Mouse (Mus musculus): ENCODE data around the gene Dcaf15.

The Dcaf15 gene

GRCm38 (mm10) chr8:84104697-84105609 is at the start of gene Dcaf15:
Gene Dcaf15, minus strand, starts transcription at chr8:84104768.
- DNase-seq (ENCODE audit: low read depth, low spot score): peak; percentile 98

- DNase-seq (ENCODE audit: low read depth, low spot score): no peak
Measured at GRCm38 (mm10) chr8:84149181-84149580, 44.6 kb upstream of the Dcaf15 start.

GRCm38 (mm10) chr8:84148531-84148850 is 43.9 kb upstream of the Dcaf15 start:
- DNase-seq (ENCODE audit: low read depth, low spot score): no peak

- peak; percentile 98 for DNase-seq (ENCODE audit: low read depth, low spot score)
Measured at GRCm38 (mm10) chr8:84147769-84148530, 43.4 kb upstream of the Dcaf15 start, which contains the start of the genes Cc2d1a and 4930432K21Rik. Gene Cc2d1a, minus strand, starts transcription at chr8:84147936. Gene 4930432K21Rik, plus strand, starts transcription at chr8:84148025.

GRCm38 (mm10) chr8:84147324-84147766 is 42.8 kb upstream of the Dcaf15 start:
- DNase-seq (ENCODE audit: low read depth, low spot score): no peak

- DNase-seq (ENCODE audit: low read depth, low spot score): no peak
Measured at GRCm38 (mm10) chr8:84144636-84145245, 40.2 kb upstream of the Dcaf15 start.

GRCm38 (mm10) chr8:84140838-84141237 is 36.3 kb upstream of the Dcaf15 start:
- DNase-seq (ENCODE audit: low read depth, low spot score): no peak

- no peak for DNase-seq (ENCODE audit: low read depth, low spot score)
Measured at GRCm38 (mm10) chr8:84137848-84138247, 33.3 kb upstream of the Dcaf15 start.

- peak; percentile 32 for DNase-seq (ENCODE audit: low read depth, low spot score)
Measured at GRCm38 (mm10) chr8:84132225-84132624, 27.7 kb upstream of the Dcaf15 start.

- no peak for DNase-seq (ENCODE audit: low read depth, low spot score)
Measured at GRCm38 (mm10) chr8:84130806-84131205, 26.2 kb upstream of the Dcaf15 start.

- peak; percentile 73 for DNase-seq (ENCODE audit: low read depth, low spot score)
Measured at GRCm38 (mm10) chr8:84128277-84128676, 23.7 kb upstream of the Dcaf15 start.

GRCm38 (mm10) chr8:84127202-84127901 is 22.8 kb upstream of the Dcaf15 start:
- DNase-seq (ENCODE audit: low read depth, low spot score): peak; percentile 87

GRCm38 (mm10) chr8:84126742-84127141 is 22.2 kb upstream of the Dcaf15 start:
- no peak for DNase-seq (ENCODE audit: low read depth, low spot score)

- DNase-seq (ENCODE audit: low read depth, low spot score): no peak
Measured at GRCm38 (mm10) chr8:84125656-84126055, 21.1 kb upstream of the Dcaf15 start, which contains the start of gene Podnl1. Gene Podnl1, plus strand, starts transcription at chr8:84125989.

GRCm38 (mm10) chr8:84122151-84122550 is 17.6 kb upstream of the Dcaf15 start:
- DNase-seq (ENCODE audit: low read depth, low spot score): no peak

GRCm38 (mm10) chr8:84115646-84116045 is 11.1 kb upstream of the Dcaf15 start:
- DNase-seq (ENCODE audit: low read depth, low spot score): no peak

GRCm38 (mm10) chr8:84106216-84107040 is 1.9 kb upstream of the Dcaf15 start:
- DNase-seq (ENCODE audit: low read depth, low spot score): peak; percentile 57

GRCm38 (mm10) chr8:84105676-84106075 is 1.1 kb upstream of the Dcaf15 start:
- peak; percentile 32 for DNase-seq (ENCODE audit: low read depth, low spot score)

GRCm38 (mm10) chr8:84104221-84104620 is 347 bp downstream of the Dcaf15 start:
- peak; percentile 88 for DNase-seq (ENCODE audit: low read depth, low spot score)

GRCm38 (mm10) chr8:84103601-84104000 is 967 bp downstream of the Dcaf15 start:
- no peak for DNase-seq (ENCODE audit: low read depth, low spot score)

All from CD4-positive, CD25-positive, alpha-beta regulatory T cell, adult 2 months (primary cell).